Mouse (Mus musculus): ENCODE results near the gene Vmn1r95. TPM values are rescaled to one million over a fixed set of nuclear protein-coding genes. Genes with fewer than 3 reads are reported as not detected.
"Not testable (repeated sequence)": the region's sequence is repeated elsewhere in the genome, so short reads cannot be mapped to it uniquely, and the experiment has no call there.

The Vmn1r95 gene
- not detected in 2 replicates for polyA plus RNA-seq (2015; fragmentation: Nextera tagmentation; extraction: Ambion mirVana)

DNA sequence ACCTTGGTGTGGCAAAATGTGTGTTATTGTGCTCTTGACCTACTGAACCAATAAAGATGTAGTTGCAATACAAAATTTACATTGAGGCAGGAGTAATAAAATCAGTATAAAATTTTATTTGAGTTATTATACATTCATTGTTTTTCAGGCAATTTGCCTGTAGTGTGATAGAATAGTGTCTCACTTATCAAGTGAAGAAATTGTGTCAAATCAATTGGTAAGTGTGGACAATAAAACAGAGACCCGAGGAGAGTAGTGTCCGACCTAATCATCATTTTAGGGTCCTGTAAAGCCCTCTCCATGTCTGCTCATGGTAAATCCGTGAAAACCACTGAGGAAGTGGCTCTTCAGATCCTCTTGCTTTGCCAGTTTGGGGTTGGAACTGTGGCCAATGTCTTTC, at the start of gene Vmn1r95:
TSS of gene Vmn1r95 (plus strand) at position 301 of the 400 bp plus-strand sequence.
- H3K9ac ChIP-seq; H3K27me3 ChIP-seq; ATAC-seq (ENCODE audit: insufficient number of reproducible peaks, low FRiP score, low TSS enrichment, low read depth); H3K27ac ChIP-seq; H3K4me2 ChIP-seq; H3K4me3 ChIP-seq; H3K36me3 ChIP-seq; H3K9me3 ChIP-seq; H3K4me1 ChIP-seq: not testable (repeated sequence)
- WGBS: no CpG with 5 or more reads among the region's 3 CpGs

DNA sequence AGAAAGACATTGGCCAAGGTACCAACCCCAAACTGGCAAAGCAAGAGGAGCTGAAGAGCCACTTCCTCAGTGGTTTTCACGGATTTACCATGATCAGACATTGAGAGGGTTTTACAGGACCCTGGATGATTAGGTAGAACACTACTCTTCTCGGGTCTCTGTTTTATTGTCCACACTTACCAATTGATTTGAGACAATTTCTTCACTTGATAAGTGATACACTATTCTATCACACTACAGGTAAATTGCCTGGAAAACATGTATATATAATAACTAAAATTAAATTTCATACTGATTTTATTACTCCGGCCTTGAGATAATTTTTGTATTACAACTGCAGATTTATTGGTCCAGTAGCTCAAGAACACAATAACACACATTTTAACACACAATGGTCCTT, 25.2 kb upstream of the Vmn1r95 start, which contains the start of gene Vmn1r94:
TSS of gene Vmn1r94 (minus strand) at position 101 of the 400 bp plus-strand sequence.
- H3K4me3 ChIP-seq; ATAC-seq (ENCODE audit: insufficient number of reproducible peaks, low FRiP score, low TSS enrichment, low read depth): not testable (repeated sequence)
- no CpG with 5 or more reads among the region's 3 CpGs for WGBS

DNA sequence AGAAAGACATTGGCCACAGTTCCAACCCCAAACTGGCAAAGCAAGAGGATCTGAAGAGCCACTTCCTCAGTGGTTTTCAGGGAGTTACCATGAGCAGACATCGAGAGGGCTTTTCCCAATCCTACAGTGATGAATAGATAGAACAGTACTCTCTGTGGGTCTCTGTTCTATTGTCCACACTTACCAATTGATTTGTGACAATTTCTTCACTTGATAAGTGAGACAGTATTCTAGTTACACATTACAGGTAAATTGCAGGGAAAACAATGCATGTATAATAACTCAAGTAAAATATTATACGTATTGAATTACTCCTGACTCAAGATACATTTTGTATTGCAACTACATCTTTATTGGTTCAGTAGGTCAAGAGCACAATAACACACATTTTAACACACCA, 12.0 kb downstream of the Vmn1r95 start, which contains the start of gene Gm6164:
TSS of gene Gm6164 (minus strand) at position 101 of the 400 bp plus-strand sequence.
- not testable (repeated sequence) for H3K4me1 ChIP-seq; H3K9me3 ChIP-seq; H3K9ac ChIP-seq; ATAC-seq (ENCODE audit: insufficient number of reproducible peaks, low FRiP score, low TSS enrichment, low read depth); H3K27ac ChIP-seq; H3K27me3 ChIP-seq; H3K4me2 ChIP-seq; H3K4me3 ChIP-seq; H3K36me3 ChIP-seq
- WGBS: no CpG with 5 or more reads among the region's 2 CpGs

More for the DNA sequence above, 25.2 kb upstream of the Vmn1r95 start, which contains the start of gene Vmn1r94:
- not testable (repeated sequence) for H3K27ac ChIP-seq, H3K9me3 ChIP-seq, H3K27me3 ChIP-seq, H3K9ac ChIP-seq, H3K36me3 ChIP-seq, H3K4me1 ChIP-seq, H3K4me2 ChIP-seq

DNA sequence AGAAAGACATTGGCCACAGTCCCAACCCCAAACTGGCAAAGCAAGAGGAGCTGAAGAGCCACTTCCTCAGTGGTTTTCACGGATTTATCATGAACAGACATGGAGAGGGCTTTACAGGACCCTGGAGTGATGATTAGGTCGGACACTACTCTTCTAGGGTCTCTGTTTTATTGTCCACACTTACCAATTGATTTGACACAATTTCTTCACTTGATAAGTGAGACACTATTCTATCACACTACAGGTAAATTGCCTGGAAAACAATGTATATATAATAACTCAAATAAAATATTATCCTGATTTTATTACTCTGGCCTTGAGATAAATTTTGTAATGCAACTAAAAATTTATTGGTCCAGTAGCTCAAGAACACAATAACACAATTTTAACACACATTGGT, 40.2 kb downstream of the Vmn1r95 start, which contains the start of gene Gm4498:
TSS of gene Gm4498 (minus strand) at position 101 of the 400 bp plus-strand sequence.
- H3K4me2 ChIP-seq; H3K4me1 ChIP-seq; H3K27ac ChIP-seq; H3K27me3 ChIP-seq; ATAC-seq (ENCODE audit: insufficient number of reproducible peaks, low FRiP score, low TSS enrichment, low read depth); H3K36me3 ChIP-seq; H3K9ac ChIP-seq; H3K4me3 ChIP-seq; H3K9me3 ChIP-seq: not testable (repeated sequence)
- no CpG with 5 or more reads among the region's 2 CpGs for WGBS

Other genes with a start within 250 kb of the Vmn1r95 start
- gene Igsf23, start 243.0 kb upstream of the Vmn1r95 start, polyA plus RNA-seq (2015; fragmentation: Nextera tagmentation; extraction: Ambion mirVana): 0.15 TPM in 1 of 2 replicates, not detected in the other
- gene Ceacam20, start 228.3 kb upstream of the Vmn1r95 start, polyA plus RNA-seq (2015; fragmentation: Nextera tagmentation; extraction: Ambion mirVana): not detected in 2 replicates
- not detected in 2 replicates for gene Nlrp9b, start 202.2 kb upstream of the Vmn1r95 start, polyA plus RNA-seq (2015; fragmentation: Nextera tagmentation; extraction: Ambion mirVana)
- not detected in 2 replicates for gene Vmn1r91, start 94.0 kb upstream of the Vmn1r95 start, polyA plus RNA-seq (2015; fragmentation: Nextera tagmentation; extraction: Ambion mirVana)
- gene Gm16442, start 71.1 kb upstream of the Vmn1r95 start, polyA plus RNA-seq (2015; fragmentation: Nextera tagmentation; extraction: Ambion mirVana): not detected in 2 replicates
- gene Vmn1r93, start 54.6 kb upstream of the Vmn1r95 start, polyA plus RNA-seq (2015; fragmentation: Nextera tagmentation; extraction: Ambion mirVana): not detected in 2 replicates
- gene Vmn1r94, start 25.3 kb upstream of the Vmn1r95 start, polyA plus RNA-seq (2015; fragmentation: Nextera tagmentation; extraction: Ambion mirVana): not detected in 2 replicates
- not detected in 2 replicates for gene Gm6164, start 11.9 kb downstream of the Vmn1r95 start, polyA plus RNA-seq (2015; fragmentation: Nextera tagmentation; extraction: Ambion mirVana)
- not detected in 2 replicates for gene Gm4498, start 40.1 kb downstream of the Vmn1r95 start, polyA plus RNA-seq (2015; fragmentation: Nextera tagmentation; extraction: Ambion mirVana)
- not detected in 2 replicates for gene Gm5890, start 69.1 kb downstream of the Vmn1r95 start, polyA plus RNA-seq (2015; fragmentation: Nextera tagmentation; extraction: Ambion mirVana)
- not detected in 2 replicates for gene Gm4133, start 140.4 kb downstream of the Vmn1r95 start, polyA plus RNA-seq (2015; fragmentation: Nextera tagmentation; extraction: Ambion mirVana)
- not detected in 2 replicates for gene Gm5728, start 181.7 kb downstream of the Vmn1r95 start, polyA plus RNA-seq (2015; fragmentation: Nextera tagmentation; extraction: Ambion mirVana)
- gene Vmn1r100, start 224.2 kb downstream of the Vmn1r95 start, polyA plus RNA-seq (2015; fragmentation: Nextera tagmentation; extraction: Ambion mirVana): not detected in 2 replicates
- not detected in 2 replicates for gene Vmn1r101, start 248.9 kb downstream of the Vmn1r95 start, polyA plus RNA-seq (2015; fragmentation: Nextera tagmentation; extraction: Ambion mirVana)

All from limb, embryonic 15.5 days (tissue).